Mouse (Mus musculus): ENCODE results near the gene Usb1. TPM values are rescaled to one million over a fixed set of nuclear protein-coding genes. Genes with fewer than 3 reads are reported as not detected.

Usb1 gene
- total RNA-seq, 2 experiments from 2014 or later, result 13.5 to 14.7 TPM

- DNase-seq (ENCODE audit: extremely low spot score in 1 of 2, low spot score in 2 of 2), result no peak
- no peak overlapping the region for H3K4me3 ChIP-seq
- TF ChIP-seq CTCF (IDR thresholded peaks at IDR 0.05), result no peak
- no peak overlapping the region for H3K27ac ChIP-seq
- intact Hi-C loops (cut with DNase I), result no loop called here
These were observed 16.7 kb upstream of the Usb1 start for GRCm38 (mm10) chr8:95315350-95315749.

DNA sequence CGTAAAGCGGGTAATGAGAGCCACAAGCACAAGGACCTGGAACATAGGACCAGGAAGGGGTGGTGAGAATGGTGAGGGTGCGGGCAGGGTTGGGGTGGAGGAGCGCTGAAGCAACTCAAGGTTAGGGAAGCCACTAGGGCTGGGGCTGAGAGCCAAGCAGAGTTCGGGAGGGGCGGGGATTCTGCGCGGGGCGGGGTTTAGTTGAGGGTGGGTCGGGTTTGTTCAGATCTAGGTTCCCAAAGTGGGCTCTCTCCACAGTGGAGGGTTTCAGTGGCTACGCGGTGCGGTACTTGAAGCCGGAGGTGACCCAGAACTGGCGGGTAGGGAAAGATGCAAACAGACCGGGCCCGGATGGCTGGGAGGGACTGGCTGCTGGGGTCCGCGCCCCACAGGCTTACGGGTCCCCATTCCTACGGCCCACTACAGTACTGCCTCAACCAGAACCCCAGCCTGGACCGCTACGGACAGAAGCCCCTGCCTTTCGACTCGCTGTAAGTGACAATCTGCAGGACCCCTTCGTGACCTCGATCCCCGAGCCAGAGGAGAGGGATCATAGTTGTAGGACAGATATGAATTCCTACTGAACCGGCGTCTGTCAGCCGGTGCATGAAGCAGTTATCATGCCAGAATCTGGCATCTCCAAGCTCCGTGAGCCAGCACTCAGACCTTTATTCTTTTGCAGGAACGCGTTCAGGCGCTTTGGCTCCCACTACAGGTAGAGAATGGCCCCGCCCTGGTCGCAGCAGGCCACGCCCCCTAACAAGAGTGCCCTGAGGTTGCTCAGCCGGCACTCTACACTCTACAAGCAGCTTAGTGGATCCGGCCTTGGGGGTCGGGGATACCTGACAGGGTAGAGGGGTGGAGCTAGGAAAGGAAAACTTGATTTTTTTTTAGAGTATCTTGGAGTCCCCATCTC, 11.6 kb upstream of the Usb1 start:
- no peak overlapping the region for H3K27ac ChIP-seq
- peak; percentile 34 for TF ChIP-seq CTCF (IDR thresholded peaks at IDR 0.05)
- intact Hi-C loops (cut with DNase I), result loop anchor here (10.0 kb wide), 1 partner anchor 226 kb away; no protein-coding TSS in a partner anchor
- no peak for DNase-seq (ENCODE audit: extremely low spot score in 1 of 2, low spot score in 2 of 2)
- H3K4me3 ChIP-seq, result peak overlapping the region; percentile 36

DNA sequence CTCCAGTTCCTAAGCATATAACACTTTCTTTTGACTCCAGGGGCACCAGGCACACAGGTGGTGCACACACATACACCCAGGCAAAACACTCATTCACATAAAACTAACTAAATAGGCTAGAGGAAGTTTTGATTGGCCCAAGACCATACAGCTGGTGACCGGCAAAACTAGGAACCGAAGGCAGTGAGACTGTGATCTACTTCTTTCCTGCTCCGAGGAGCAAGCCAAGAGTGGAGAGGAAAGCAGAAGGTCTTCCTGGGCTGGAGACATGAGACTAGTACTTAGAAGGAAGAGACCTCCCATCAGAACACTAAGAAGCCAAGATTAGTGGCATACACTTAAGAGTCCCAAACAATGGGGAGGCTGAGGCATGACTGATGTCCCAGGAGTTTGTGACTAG, 8.9 kb upstream of the Usb1 start:
- no peak for DNase-seq (ENCODE audit: extremely low spot score in 1 of 2, low spot score in 2 of 2)
- Histone ChIP-seq H3K4me3 (no peak overlapping the region), H3K27ac (no peak overlapping the region)
- intact Hi-C loops (cut with DNase I), result loop anchor here (10.0 kb wide), 1 partner anchor 228 kb away; no protein-coding TSS in a partner anchor
- no peak for TF ChIP-seq CTCF (IDR thresholded peaks at IDR 0.05)

GRCm38 (mm10) chr8:95324646-95325045, 7.4 kb upstream of the Usb1 start:
- H3K4me3 ChIP-seq, result no peak overlapping the region
- no peak overlapping the region for H3K27ac ChIP-seq
- intact Hi-C loops (cut with DNase I), result loop anchor here (10.0 kb wide), 1 partner anchor 230 kb away; no protein-coding TSS in a partner anchor
- DNase-seq (ENCODE audit: extremely low spot score in 1 of 2, low spot score in 2 of 2), result no peak
- TF ChIP-seq CTCF (IDR thresholded peaks at IDR 0.05), result no peak

DNA sequence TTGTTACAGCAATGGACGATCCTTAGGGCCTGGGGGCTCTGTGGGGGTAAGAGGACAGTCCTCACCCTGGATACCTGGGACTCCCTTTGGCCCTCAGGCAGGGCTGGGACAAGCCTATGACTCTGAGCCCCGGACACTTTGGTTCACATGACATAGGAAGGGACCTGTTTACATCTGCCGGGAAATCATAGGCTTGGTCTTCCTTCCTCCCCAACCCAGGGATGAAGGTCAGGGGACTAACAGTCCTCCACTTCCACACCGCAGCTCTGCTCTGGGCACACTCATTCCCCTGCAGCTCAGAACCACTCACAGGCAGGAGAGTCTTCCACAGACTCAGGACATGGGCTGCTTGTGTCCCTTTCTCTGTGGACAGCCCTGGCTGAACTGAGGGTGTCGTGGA, 5.3 kb upstream of the Usb1 start:
- DNase-seq (ENCODE audit: extremely low spot score in 1 of 2, low spot score in 2 of 2), result no peak
- Histone ChIP-seq H3K27ac (no peak overlapping the region), H3K4me3 (no peak overlapping the region)
- intact Hi-C loops (cut with DNase I), result loop anchor here (10.0 kb wide), 1 partner anchor 232 kb away; no protein-coding TSS in a partner anchor
- no peak for TF ChIP-seq CTCF (IDR thresholded peaks at IDR 0.05)

DNA sequence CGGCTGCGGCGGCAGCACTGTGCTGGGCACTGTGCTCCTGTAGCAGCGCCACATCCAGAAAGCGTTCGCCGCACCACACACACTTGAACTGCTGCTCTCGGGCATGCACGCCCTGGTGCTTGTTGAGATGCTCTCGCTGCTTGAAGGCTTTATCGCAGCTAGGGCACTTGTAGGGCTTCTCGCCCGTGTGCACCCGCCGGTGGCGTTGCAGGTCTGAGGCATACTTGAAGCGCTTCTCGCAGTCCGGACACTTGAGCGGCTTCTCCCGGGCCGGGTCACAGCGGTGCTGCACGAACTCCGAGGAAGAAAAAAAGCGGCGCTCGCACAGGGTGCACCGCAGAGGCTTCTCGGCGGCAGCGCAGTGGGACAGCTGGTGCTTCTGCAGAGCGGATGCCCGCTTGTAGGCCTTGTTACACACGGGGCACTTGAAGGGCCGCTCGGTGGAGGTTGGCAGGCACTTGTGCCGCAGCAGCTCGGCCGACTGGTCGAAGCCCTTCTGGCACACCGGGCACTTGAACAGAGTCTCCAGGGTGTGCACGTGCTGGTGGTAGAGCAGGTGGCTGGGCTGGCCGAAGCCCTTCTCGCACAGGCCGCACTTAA, 4.1 kb upstream of the Usb1 start:
- intact Hi-C loops (cut with DNase I), result loop anchor here (10.0 kb wide), 1 partner anchor 233 kb away; no protein-coding TSS in a partner anchor
- DNase-seq (ENCODE audit: extremely low spot score in 1 of 2, low spot score in 2 of 2), result no peak

DNA sequence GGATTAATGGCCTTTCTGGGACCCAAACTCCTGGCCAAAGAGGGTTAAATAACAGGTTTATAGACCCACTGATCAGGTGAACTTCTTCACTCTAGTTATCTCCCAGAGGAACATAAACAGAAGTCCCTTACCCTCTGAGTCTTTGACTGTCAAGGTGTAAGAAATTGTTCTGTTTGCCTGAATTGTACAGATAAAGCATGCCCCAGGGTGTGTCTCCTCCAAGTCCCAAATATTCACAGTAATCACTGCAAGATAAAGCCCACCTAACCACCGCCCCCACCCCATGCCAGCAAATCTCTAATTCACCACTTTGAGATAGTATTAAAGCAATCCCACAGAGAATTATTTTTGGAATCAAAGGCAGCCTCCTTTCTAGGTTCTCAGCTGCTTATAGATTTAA, 1.7 kb upstream of the Usb1 start:
- Histone ChIP-seq H3K4me3 (peak overlapping the region; percentile 52), H3K27ac (peak overlapping the region; percentile 95; the same call in 1 of the 2 replicates)
- DNase-seq (ENCODE audit: extremely low spot score in 1 of 2, low spot score in 2 of 2), result no peak
- no peak for TF ChIP-seq CTCF (IDR thresholded peaks at IDR 0.05)
- intact Hi-C loops (cut with DNase I), result no loop called here

More for the DNA sequence above, 4.1 kb upstream of the Usb1 start:
- TF ChIP-seq CTCF (IDR thresholded peaks at IDR 0.05), result no peak
- no peak overlapping the region for H3K4me3 ChIP-seq
- no peak overlapping the region for H3K27ac ChIP-seq

DNA sequence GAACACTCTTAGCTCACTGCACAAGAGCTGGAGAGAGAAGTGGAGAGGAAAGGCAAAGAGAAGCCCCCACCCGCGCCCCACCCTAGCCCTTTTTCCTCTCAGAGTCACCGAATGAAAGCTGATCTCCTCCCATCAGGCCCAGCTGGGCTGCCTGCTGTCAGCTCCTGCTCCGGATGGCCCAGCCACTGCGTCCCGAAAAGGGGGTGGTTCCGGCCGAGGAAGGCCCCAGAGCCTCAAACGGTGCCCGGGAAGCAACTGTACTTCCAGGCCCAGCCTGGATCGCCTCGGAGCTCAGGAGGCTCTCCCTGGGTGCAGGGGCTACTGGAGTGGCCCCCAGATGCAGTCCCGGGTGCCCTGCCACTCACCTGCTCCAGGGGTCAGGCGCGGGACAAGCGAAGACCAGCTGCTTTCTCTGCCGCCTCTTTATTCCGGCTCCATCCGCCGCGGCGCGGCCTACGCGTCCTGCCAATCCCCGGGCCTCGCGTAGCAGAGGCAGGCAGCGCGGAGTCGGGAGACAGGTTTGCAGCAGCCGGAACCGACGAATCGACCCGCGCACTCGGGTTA, 846 bp upstream of the Usb1 start:
- peak overlapping the region; percentile 95 for H3K27ac ChIP-seq
- intact Hi-C loops (cut with DNase I), result loop anchor here (1.0 kb wide), 1 partner anchor 76 kb away; no protein-coding TSS in a partner anchor
- H3K4me3 ChIP-seq, result peak overlapping the region; percentile 52
- DNase-seq (ENCODE audit: extremely low spot score in 1 of 2, low spot score in 2 of 2), result no peak
- no peak for TF ChIP-seq CTCF (IDR thresholded peaks at IDR 0.05)

DNA sequence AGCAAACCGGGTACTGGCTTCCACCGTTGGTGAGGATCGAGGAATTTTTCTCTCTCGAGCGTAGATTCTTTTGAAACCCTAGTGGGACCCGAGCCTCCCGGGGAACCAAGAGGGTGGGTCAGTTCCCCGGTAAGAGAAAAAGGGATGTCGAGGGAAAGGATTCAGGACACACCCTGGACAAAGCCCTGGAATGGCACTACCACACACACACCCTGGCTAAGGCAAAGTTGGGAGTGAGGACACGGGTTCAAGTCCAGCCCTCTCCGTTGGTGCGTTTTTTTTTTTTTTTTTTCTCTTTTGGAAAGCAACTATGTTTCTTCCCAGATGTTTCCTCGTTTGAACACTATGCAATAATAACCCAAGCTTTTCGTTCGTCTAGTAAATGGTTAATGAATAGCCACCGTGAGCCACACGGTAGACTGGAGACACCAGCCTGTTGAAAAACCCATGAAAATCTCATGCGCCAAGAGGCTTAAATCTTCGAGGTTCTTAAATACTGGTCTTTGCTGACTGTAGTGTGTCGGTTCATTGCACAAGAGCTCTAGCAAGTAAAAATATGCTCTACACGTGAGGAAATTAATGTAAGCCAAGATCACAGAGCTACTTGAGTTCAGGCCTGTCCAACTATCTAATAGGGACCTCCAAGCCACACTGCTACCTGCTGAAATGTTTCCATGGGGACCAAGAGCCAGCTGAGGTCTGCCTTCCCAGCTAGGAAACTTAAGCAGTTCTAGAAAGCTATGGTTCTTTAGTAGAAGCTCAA, 534 bp downstream of the Usb1 start:
- DNase-seq (ENCODE audit: extremely low spot score in 1 of 2, low spot score in 2 of 2), result no peak
- intact Hi-C loops (cut with DNase I), result no loop called here
- peak overlapping the region; percentile 95 for H3K27ac ChIP-seq

DNA sequence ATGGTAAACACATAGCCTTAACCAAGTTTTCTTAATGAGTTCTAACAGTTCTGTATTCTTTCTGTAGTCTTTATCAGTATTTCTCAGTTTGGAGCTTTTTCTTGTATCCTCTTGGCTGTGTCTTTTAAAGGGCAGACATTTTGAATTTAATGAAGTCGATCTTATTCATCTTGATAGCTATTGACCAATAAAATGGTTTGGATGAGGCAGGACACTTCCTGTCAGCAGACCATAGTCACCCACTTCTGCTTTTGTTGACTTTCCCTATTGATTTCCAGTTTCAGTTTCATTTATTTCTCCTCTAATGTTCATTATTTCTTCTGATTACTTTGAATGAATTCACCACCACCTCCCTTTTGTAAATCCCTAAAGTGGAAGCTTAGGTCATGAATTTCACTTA, 3.6 kb downstream of the Usb1 start:
- no peak for DNase-seq (ENCODE audit: extremely low spot score in 1 of 2, low spot score in 2 of 2)
- intact Hi-C loops (cut with DNase I), result no loop called here
- TF ChIP-seq CTCF (IDR thresholded peaks at IDR 0.05), result no peak

More for the DNA sequence above, 534 bp downstream of the Usb1 start:
- H3K4me3 ChIP-seq, result peak overlapping the region; percentile 52
- TF ChIP-seq CTCF (IDR thresholded peaks at IDR 0.05), result no peak

DNA sequence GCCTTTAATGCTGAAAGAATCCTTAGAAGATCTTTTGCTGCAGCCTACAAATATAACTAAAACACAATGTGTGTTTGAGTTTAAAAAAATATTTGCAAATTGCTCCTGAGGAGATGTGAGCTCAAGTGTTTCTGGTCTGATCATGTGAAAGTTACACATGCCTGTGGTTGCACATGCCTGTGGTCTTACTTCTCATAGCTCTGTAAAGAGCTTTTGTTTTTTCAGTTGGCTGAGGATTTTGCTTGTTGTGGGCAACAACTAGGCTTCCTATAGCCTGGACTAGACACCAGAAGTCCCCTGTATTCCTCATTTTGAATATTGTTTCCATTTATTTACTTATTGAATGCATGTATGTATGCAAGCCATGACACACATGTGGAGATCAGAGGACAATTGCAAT, 4.3 kb downstream of the Usb1 start:
- TF ChIP-seq CTCF (IDR thresholded peaks at IDR 0.05), result no peak
- intact Hi-C loops (cut with DNase I), result no loop called here
- no peak overlapping the region for H3K27ac ChIP-seq

More for the DNA sequence above, 3.6 kb downstream of the Usb1 start:
- no peak overlapping the region for H3K4me3 ChIP-seq
- H3K27ac ChIP-seq, result no peak overlapping the region

More for the DNA sequence above, 4.3 kb downstream of the Usb1 start:
- DNase-seq (ENCODE audit: extremely low spot score in 1 of 2, low spot score in 2 of 2), result no peak
- no peak overlapping the region for H3K4me3 ChIP-seq

All from left cerebral cortex, adult 2 months (tissue).